Mouse (Mus musculus) liver, postnatal 0 days (tissue): Measurements from ENCODE around the gene Thbs1.

ENCODE experiments used
- CTCF ChIP-seq: sonication (generic); IDR thresholded peaks from 2 replicates; pipeline ENCODE4 v1.5.1; 2016; ENCODE audit warnings: antibody characterized with exemption, low read depth
- EP300 ChIP-seq: IDR thresholded peaks from 2 replicates; pipeline ENCODE4 v1.6.1; 2016; ENCODE audit warnings: antibody characterized with exemption, low read depth, mild to moderate bottlenecking

- TF ChIP-seq CTCF (no peak), EP300 (peak; percentile 67; the same call in 1 of the 2 replicates)
Observed at GRCm38 (mm10) chr2:118069975-118070374, 41.7 kb upstream of the Thbs1 start.
